Mouse (Mus musculus) mouse embryonic stem cell (cell line): ENCODE measurements around the gene Hprt.

Experiments used
- in situ Hi-C, 2 experiments: fragments of 300-500 bp; cut with MboI; formaldehyde crosslinking; loops; 1 replicate in 1 of 2; 3 replicates in 1 of 2; pipeline ENCODE4 v1.14.3; 2019 to 2020; ENCODE audit warnings: low sequenced_read_pairs in 2 of 2, low pct_unique_long_range_greater_than_20kb in 1 of 2, mixed read lengths in 1 of 2; ENCODE audit not compliant: unreplicated experiment in 1 of 2

Hprt gene

DNA sequence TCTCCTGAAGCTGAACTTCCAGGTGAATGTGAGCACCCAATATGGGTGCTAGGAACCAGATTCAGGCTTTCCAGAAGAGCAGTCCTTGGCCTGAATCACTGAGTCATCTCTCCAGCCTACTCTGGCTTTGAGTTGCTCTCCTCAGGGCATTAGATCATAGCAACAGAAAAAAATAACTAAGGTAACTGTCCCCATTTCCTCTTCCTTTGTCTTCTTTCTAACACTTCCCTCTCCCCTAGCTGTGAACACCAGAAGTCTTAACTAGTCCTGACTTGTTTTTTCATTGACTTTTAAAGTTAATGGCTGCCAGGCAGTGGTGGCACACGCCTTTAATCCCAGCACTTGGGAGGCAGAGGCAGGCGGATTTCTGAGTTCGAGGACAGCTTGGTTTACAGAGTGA is 76.5 kb downstream of the Hprt start:
- in situ Hi-C loops: no loop called here
